Mouse (Mus musculus) heart, adult 2 months (tissue): ENCODE measurements around the gene Plxdc1.

Source experiments
- CTCF ChIP-seq: fragments of 200-600 bp; IDR thresholded peaks from 2 replicates; pipeline ENCODE4 v1.8.1; 2022; ENCODE audit warnings: antibody characterized with exemption, mild to moderate bottlenecking, moderate library complexity
- EP300 ChIP-seq: fragments of 200-500 bp; IDR thresholded peaks from 2 replicates; pipeline ENCODE4 v1.6.1; 2011; ENCODE audit warnings: low read depth, low read length, control low read depth; ENCODE audit not compliant: insufficient read depth
- POLR2A ChIP-seq: fragments of 200-500 bp; IDR thresholded peaks from 2 replicates; pipeline ENCODE4 v1.6.1; 2011; ENCODE audit warnings: mild to moderate bottlenecking, low read depth, low read length, control low read depth; ENCODE audit not compliant: insufficient read depth

GRCm38 (mm10) chr11:98016177-98016576, 29.9 kb upstream of the Plxdc1 start:
- TF ChIP-seq CTCF (no peak), POLR2A (no peak), EP300 (no peak)
